Mouse (Mus musculus): ENCODE data around the gene Ccdc78. TPM values are rescaled to one million over a fixed set of nuclear protein-coding genes. Genes with fewer than 3 reads are reported as not detected.
"Not testable (repeated sequence)": the region's sequence is repeated elsewhere in the genome, so short reads cannot be mapped to it uniquely, and the experiment has no call there.

Ccdc78 gene
- polyA plus RNA-seq, 1 experiment from 2014 or later: 0.47 TPM

GRCm38 (mm10) chr17:25781339-25781738, 5.0 kb upstream of the Ccdc78 start:
- no peak for DNase-seq (ENCODE audit: low spot score)

GRCm38 (mm10) chr17:25783086-25783485, 3.3 kb upstream of the Ccdc78 start:
- DNase-seq (ENCODE audit: low spot score): no peak

- DNase-seq (ENCODE audit: low spot score): no peak
Observed at GRCm38 (mm10) chr17:25783861-25784574, 2.4 kb upstream of the Ccdc78 start.

- DNase-seq (ENCODE audit: low spot score): peak; percentile 97
Observed at GRCm38 (mm10) chr17:25785281-25785745, 1.1 kb upstream of the Ccdc78 start, which contains the start of gene Haghl. Gene Haghl (minus strand): TSS chr17:25785673.

GRCm38 (mm10) chr17:25786781-25787504, 563 bp downstream of the Ccdc78 start:
- no peak for DNase-seq (ENCODE audit: low spot score)

- DNase-seq (ENCODE audit: low spot score): no peak
Observed at GRCm38 (mm10) chr17:25791320-25791842, 5.0 kb downstream of the Ccdc78 start.

GRCm38 (mm10) chr17:25791843-25792527, 5.6 kb downstream of the Ccdc78 start:
- DNase-seq (ENCODE audit: low spot score): peak; percentile 87

GRCm38 (mm10) chr17:25792615-25793014, 6.2 kb downstream of the Ccdc78 start, which contains the start of gene Fam173a:
Gene Fam173a (minus strand): TSS chr17:25792901.
- peak; percentile 87 for DNase-seq (ENCODE audit: low spot score)

- no peak for DNase-seq (ENCODE audit: low spot score)
Observed at GRCm38 (mm10) chr17:25794197-25794596, 7.8 kb downstream of the Ccdc78 start.

GRCm38 (mm10) chr17:25794998-25795397, 8.6 kb downstream of the Ccdc78 start:
- DNase-seq (ENCODE audit: low spot score): no peak

- no peak for DNase-seq (ENCODE audit: low spot score)
Observed at GRCm38 (mm10) chr17:25795609-25796092, 9.3 kb downstream of the Ccdc78 start, which contains the start of gene AC134908.4. Gene AC134908.4 (minus strand): TSS chr17:25795659.

- DNase-seq (ENCODE audit: low spot score): no peak
Observed at GRCm38 (mm10) chr17:25796211-25796771, 9.9 kb downstream of the Ccdc78 start.

GRCm38 (mm10) chr17:25796951-25797369, 10.6 kb downstream of the Ccdc78 start, which contains the start of gene Metrn:
Gene Metrn (minus strand): TSS chr17:25797136.
- DNase-seq (ENCODE audit: low spot score): peak; percentile 89

GRCm38 (mm10) chr17:25801029-25801428, 14.6 kb downstream of the Ccdc78 start:
- DNase-seq (ENCODE audit: low spot score): peak; percentile 82

- DNase-seq (ENCODE audit: low spot score): no peak
Observed at GRCm38 (mm10) chr17:25802825-25803517, 16.6 kb downstream of the Ccdc78 start.

- no peak for DNase-seq (ENCODE audit: low spot score)
Observed at GRCm38 (mm10) chr17:25806507-25806906, 20.1 kb downstream of the Ccdc78 start.

- DNase-seq (ENCODE audit: low spot score): not testable (repeated sequence)
Observed at GRCm38 (mm10) chr17:25807452-25807851, 21.1 kb downstream of the Ccdc78 start.

- DNase-seq (ENCODE audit: low spot score): no peak
Observed at GRCm38 (mm10) chr17:25808028-25808427, 21.6 kb downstream of the Ccdc78 start.

GRCm38 (mm10) chr17:25808789-25809605, 22.6 kb downstream of the Ccdc78 start, which contains the start of gene Fbxl16:
Gene Fbxl16 (plus strand): TSS chr17:25809085.
- DNase-seq (ENCODE audit: low spot score): no peak

Measured in thymus, postnatal 0 days (tissue).